Mouse (Mus musculus) liver, postnatal 0 days (tissue): ENCODE results near the gene Hoxd8.

Experiments
- CTCF ChIP-seq: sonication (generic); IDR thresholded peaks from 2 replicates; pipeline ENCODE4 v1.5.1; 2016; ENCODE audit warnings: antibody characterized with exemption, low read depth
- EP300 ChIP-seq: IDR thresholded peaks from 2 replicates; pipeline ENCODE4 v1.6.1; 2016; ENCODE audit warnings: antibody characterized with exemption, low read depth, mild to moderate bottlenecking

GRCm38 (mm10) chr2:74703720-74704392 lies 559 bp upstream of the Hoxd8 start:
- TF ChIP-seq CTCF (no peak), EP300 (no peak)
